10 mouse cellular contexts compared by ENCODE assay signal in genomic region chr1:82815941-82816716, GRCm38 (mm10). TPM values are rescaled to one million over a fixed set of nuclear protein-coding genes. Genes with fewer than 3 reads are reported as not detected.
DNase-seq lines count a peak whose midpoint lies in the region; ATAC-seq and TF ChIP-seq lines count a peak whose summit lies in the region.
"Had no signal": no experiment of that assay in that cellular context is flagged by ENCODE, and none has a peak within 500 bp of the region (broad histone marks: within the 10 kb centered on the region; RNA-seq: fewer than 3 reads in every experiment).

No protein-coding gene starts in this region.

- no peaks in the 10 kb centered on the region for H3K36me3 ChIP-seq in hindbrain, postnatal 0 days (ENCODE audit: insufficient read depth, low read length)
- H3K36me3 ChIP-seq in liver, postnatal 0 days (replicated peaks; ENCODE audit: insufficient read depth, low read length): no peaks in the 10 kb centered on the region
- H3K36me3 ChIP-seq: limb, embryonic 13.5 days had no signal

- H3K27ac ChIP-seq in hindbrain, postnatal 0 days: no peak overlapping the region
- peak overlapping the region; percentile 71 for H3K27ac ChIP-seq in liver, postnatal 0 days (ENCODE audit: low read depth)
- H3K27ac ChIP-seq in left cerebral cortex, adult 2 months: no peak overlapping the region
- H3K27ac ChIP-seq: limb, embryonic 13.5 days had no signal

- H3K27me3 ChIP-seq in hindbrain, postnatal 0 days (ENCODE audit: insufficient read depth, low read length): no peaks in the 10 kb centered on the region
- no peaks in the 10 kb centered on the region for H3K27me3 ChIP-seq in liver, postnatal 0 days (ENCODE audit: insufficient read depth, low read length)
- H3K27me3 ChIP-seq: limb, embryonic 13.5 days had no signal

- H3K4me1 ChIP-seq in hindbrain, postnatal 0 days (ENCODE audit: insufficient read depth, low read length): no peaks in the 10 kb centered on the region
- H3K4me1 ChIP-seq in liver, postnatal 0 days (ENCODE audit: insufficient read depth): peaks cover 27% of the 10 kb centered on the region

- H3K9me3 ChIP-seq in hindbrain, postnatal 0 days (ENCODE audit: low read length): no peaks in the 10 kb centered on the region
- no peaks in the 10 kb centered on the region for H3K9me3 ChIP-seq in liver, postnatal 0 days (ENCODE audit: low read length)
- H3K9me3 ChIP-seq: limb, embryonic 13.5 days had no signal

- H3K4me2 ChIP-seq in hindbrain, postnatal 0 days (ENCODE audit: low read depth, low read length): no peak overlapping the region
- peak overlapping the region; percentile 62 for H3K4me2 ChIP-seq in liver, postnatal 0 days (ENCODE audit: low read depth, low read length)
- H3K4me2 ChIP-seq: limb, embryonic 13.5 days had no signal

- 68% methylated on average over 17 of the region's 17 CpGs for WGBS in hindbrain, postnatal 0 days
- 29% methylated on average over 17 of the region's 17 CpGs for WGBS in liver, postnatal 0 days (ENCODE audit: insufficient replicate concordance)

- TF ChIP-seq EP300 in liver, postnatal 0 days (IDR thresholded peaks at IDR 0.05; ENCODE audit: low read depth): peak; percentile 97

- ATAC-seq in hindbrain, postnatal 0 days: peak; percentile 56
- peak; percentile 97 for ATAC-seq in liver, postnatal 0 days

- intact Hi-C loops in left cerebral cortex, adult 2 months (cut with DNase I): no loop called here

- H3K4me3 ChIP-seq in hindbrain, postnatal 0 days (ENCODE audit: low read length): no peak overlapping the region
- peak overlapping the region; percentile 19; the same call in 1 of the 2 replicates for H3K4me3 ChIP-seq in liver, postnatal 0 days (ENCODE audit: low read depth, low read length)
- H3K4me3 ChIP-seq in left cerebral cortex, adult 2 months: no peak overlapping the region
- H3K4me3 ChIP-seq: limb, embryonic 13.5 days had no signal

- H3K9ac ChIP-seq in hindbrain, postnatal 0 days (replicated peaks; ENCODE audit: low read length): no peak overlapping the region
- H3K9ac ChIP-seq in liver, postnatal 0 days (replicated peaks): peak overlapping the region; percentile 27; the same call in 1 of the 2 replicates
- H3K9ac ChIP-seq: limb, embryonic 13.5 days had no signal

- DNase-seq in spleen, postnatal 10 days (ENCODE audit: low spot score in 2 of 2): peak; percentile 57 to 72
- no peak for DNase-seq in spleen, adult 18-20 months
- DNase-seq in hindbrain, postnatal 0 days (ENCODE audit: low spot score): no peak
- DNase-seq in liver, postnatal 0 days: peak; percentile 84
- DNase-seq in urinary bladder, postnatal 36 days (ENCODE audit: low spot score in 2 of 2): peak; percentile 35 to 46
- DNase-seq in embryo, embryonic 10 days (ENCODE audit: low spot score): no peak
- no peak for DNase-seq in left cerebral cortex, adult 2 months (ENCODE audit: extremely low spot score in 1 of 2, low spot score in 2 of 2)
- DNase-seq in frontal cortex, postnatal 36 days (ENCODE audit: low spot score in 2 of 2): no peak

- TF ChIP-seq CTCF in hindbrain, postnatal 0 days (IDR thresholded peaks at IDR 0.05; ENCODE audit: low read depth): no peak
- TF ChIP-seq CTCF in liver, postnatal 0 days (IDR thresholded peaks at IDR 0.05; ENCODE audit: low read depth): no peak
- no peak for TF ChIP-seq CTCF in left cerebral cortex, adult 2 months (IDR thresholded peaks at IDR 0.05)

RNA-seq across cellular contexts. Expression of gene Agfg1, which starts 23.2 kb away (rescaled TPM):
- 88.2 and 98.6 TPM in 2 replicates for total RNA-seq in hindbrain, postnatal 0 days (2014; rRNA removed)
- polyA plus RNA-seq in hindbrain, postnatal 0 days (2015; fragmentation: Nextera tagmentation; extraction: Ambion mirVana): 20.7 TPM in 2 replicates
- polyA plus RNA-seq in liver, postnatal 0 days (2015; fragmentation: Nextera tagmentation; extraction: Ambion mirVana): 12.2 and 14.2 TPM in 2 replicates
- 10 to 100 TPM; 76.6 to 78.3 TPM for total RNA-seq in left cerebral cortex, adult 2 months (2021)

RNA-seq across cellular contexts. Expression of gene Gm47791, which starts 45.1 kb away (rescaled TPM):
- total RNA-seq in hindbrain, postnatal 0 days (2014; rRNA removed): not detected in 2 replicates
- not detected in 2 replicates for polyA plus RNA-seq in hindbrain, postnatal 0 days (2015; fragmentation: Nextera tagmentation; extraction: Ambion mirVana)
- not detected in 2 replicates for polyA plus RNA-seq in liver, postnatal 0 days (2015; fragmentation: Nextera tagmentation; extraction: Ambion mirVana)
- not detected for total RNA-seq in left cerebral cortex, adult 2 months (2021)
- polyA plus RNA-seq: embryonic facial prominence, embryonic 14.5 days; limb, embryonic 13.5 days had no signal

RNA-seq across cellular contexts. Expression of gene Tm4sf20, which starts 47.9 kb away (rescaled TPM):
- not detected in 2 replicates for total RNA-seq in hindbrain, postnatal 0 days (2014; rRNA removed)
- not detected in 2 replicates for polyA plus RNA-seq in hindbrain, postnatal 0 days (2015; fragmentation: Nextera tagmentation; extraction: Ambion mirVana)
- polyA plus RNA-seq in liver, postnatal 0 days (2015; fragmentation: Nextera tagmentation; extraction: Ambion mirVana): not detected in 2 replicates
- total RNA-seq in left cerebral cortex, adult 2 months (2021): not detected

Comparison
In these comparisons a context has a peak if more than half of its experiments do, and no peak if none do; other contexts are left out.
1. DNase-seq: peak in spleen, postnatal 10 days (2 of 2), liver, postnatal 0 days (single experiment) and urinary bladder, postnatal 36 days (2 of 2); none in spleen, adult 18-20 months (0 of 2), hindbrain, postnatal 0 days (single experiment), embryo, embryonic 10 days (single experiment), left cerebral cortex, adult 2 months (0 of 2) and frontal cortex, postnatal 36 days (0 of 2).